Mouse (Mus musculus) neural tube, embryonic 14.5 days (tissue): Measurements from ENCODE around the gene Perp. TPM values are rescaled to one million over a fixed set of nuclear protein-coding genes. Genes with fewer than 3 reads are reported as not detected.

Experiments
- ATAC-seq: fragments of 200-750 bp; cut with Nextera tagmentation; 2 replicates; pipeline ENCODE4 v1.8.0; 2017; ENCODE audit warnings: low read depth, mild to moderate bottlenecking, moderate TSS enrichment, moderate library complexity
- H3K27ac ChIP-seq: fragments of 300-500 bp; sonication (generic); 2 replicates; pipeline ENCODE4 v1.5.1; 2014; ENCODE audit warnings: low read depth, mild to moderate bottlenecking, control low read depth, low read length, moderate library complexity, mixed read lengths
- H3K27me3 ChIP-seq: fragments of 300-500 bp; sonication (generic); 2 replicates; pipeline ENCODE4 v1.6.1; 2014; ENCODE audit warnings: low read length; ENCODE audit not compliant: control insufficient read depth, insufficient read depth
- H3K36me3 ChIP-seq: fragments of 300-500 bp; sonication (generic); 2 replicates; pipeline ENCODE4 v1.6.1; 2014; ENCODE audit warnings: low read length, mixed read lengths; ENCODE audit not compliant: control insufficient read depth, insufficient read depth
- H3K4me1 ChIP-seq: fragments of 300-500 bp; sonication (generic); 2 replicates; pipeline ENCODE4 v1.6.1; 2014; ENCODE audit warnings: low read length; ENCODE audit not compliant: control insufficient read depth, insufficient read depth
- H3K4me2 ChIP-seq: fragments of 300-500 bp; sonication (generic); 2 replicates; pipeline ENCODE4 v1.6.1; 2014; ENCODE audit warnings: mild to moderate bottlenecking, low read depth, low read length, control low read depth
- H3K4me3 ChIP-seq: fragments of 300-500 bp; sonication (generic); 2 replicates; pipeline ENCODE4 v1.5.1; 2014; ENCODE audit warnings: low read depth, low read length, control low read depth, mixed read lengths
- H3K9ac ChIP-seq: fragments of 300-500 bp; sonication (generic); replicated peaks from 2 replicates; pipeline ENCODE4 v1.6.1; 2014; ENCODE audit warnings: low read depth, mild to moderate bottlenecking, control low read depth, low read length, mixed read lengths
- H3K9me3 ChIP-seq: fragments of 300-500 bp; sonication (generic); 2 replicates; pipeline ENCODE4 v1.6.1; 2016; ENCODE audit warnings: low read length; ENCODE audit not compliant: control insufficient read depth
- WGBS: fragments of 180-500 bp; shearing (Covaris S2); extraction: QIAGEN DNeasy Blood & Tissue Kit; methylation state at CpG from one replicate; pipeline ENCODE4 v1.1.7; 2014; 5-methylcytosine and 5-hydroxymethylcytosine counted together
- polyA plus RNA-seq: library from polyadenylated mRNA; unstranded; fragments of >200 nt; fragmentation: Nextera tagmentation; extraction: Ambion mirVana; gene quantifications from 2 replicates; pipeline ENCODE4 v1.2.1, GENCODE M21; 2014

Gene Perp
- polyA plus RNA-seq, 1 experiment from 2014 or later: 8.7 TPM

GRCm38 (mm10) chr10:18879160-18879559 is 34.3 kb downstream of the Perp start:
- Histone ChIP-seq H3K27ac (no peak overlapping the region), H3K9me3 (no peaks in the 10 kb centered on the region), H3K4me2 (no peak overlapping the region), H3K9ac (no peak overlapping the region), H3K36me3 (no peaks in the 10 kb centered on the region), H3K4me1 (no peaks in the 10 kb centered on the region), H3K4me3 (no peak overlapping the region), H3K27me3 (no peaks in the 10 kb centered on the region)
- ATAC-seq: no peak
- 76% methylated on average over 4 of the region's 4 CpGs for WGBS

GRCm38 (mm10) chr10:18879690-18880089 is 34.9 kb downstream of the Perp start:
- H3K9me3 ChIP-seq: no peaks in the 10 kb centered on the region
- no peaks in the 10 kb centered on the region for H3K27me3 ChIP-seq
- ATAC-seq: no peak
- WGBS: 96% methylated on average over 1 of the region's 1 CpGs
- H3K9ac ChIP-seq: no peak overlapping the region
- H3K4me2 ChIP-seq: no peak overlapping the region
- no peaks in the 10 kb centered on the region for H3K36me3 ChIP-seq
- H3K4me3 ChIP-seq: no peak overlapping the region
- H3K27ac ChIP-seq: no peak overlapping the region
- H3K4me1 ChIP-seq: no peaks in the 10 kb centered on the region

DNA sequence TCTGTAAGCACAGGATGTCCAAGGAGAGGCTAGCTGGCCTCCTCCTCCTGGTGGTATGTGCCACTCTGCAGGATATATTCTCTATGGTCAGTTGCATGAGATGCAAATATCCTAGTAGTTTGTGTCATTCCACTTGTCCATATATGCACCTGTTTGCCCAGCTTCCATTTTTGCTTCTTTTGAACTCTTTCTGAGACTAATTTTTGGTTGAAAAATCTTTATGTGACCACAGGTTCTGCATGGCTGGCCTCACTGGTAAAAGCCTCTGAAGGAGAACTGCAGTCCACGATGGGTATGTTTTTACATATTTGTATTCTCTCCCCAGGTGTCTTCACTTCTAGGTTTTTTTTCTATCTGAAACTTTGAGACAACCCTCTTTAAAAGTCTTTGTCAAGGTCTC is 37.4 kb downstream of the Perp start:
- H3K4me1 ChIP-seq: no peaks in the 10 kb centered on the region
- ATAC-seq: no peak
- no peak overlapping the region for H3K9ac ChIP-seq
- no peaks in the 10 kb centered on the region for H3K27me3 ChIP-seq
- H3K9me3 ChIP-seq: no peaks in the 10 kb centered on the region
- WGBS: 90% methylated on average over 1 of the region's 1 CpGs
- no peaks in the 10 kb centered on the region for H3K36me3 ChIP-seq
- H3K4me3 ChIP-seq: no peak overlapping the region
- no peak overlapping the region for H3K27ac ChIP-seq
- H3K4me2 ChIP-seq: no peak overlapping the region

- 92% methylated on average over 4 of the region's 4 CpGs for WGBS
- Histone ChIP-seq H3K27me3 (no peaks in the 10 kb centered on the region), H3K9ac (no peak overlapping the region), H3K4me1 (no peaks in the 10 kb centered on the region), H3K4me2 (no peak overlapping the region), H3K4me3 (no peak overlapping the region), H3K9me3 (no peaks in the 10 kb centered on the region), H3K27ac (no peak overlapping the region), H3K36me3 (no peaks in the 10 kb centered on the region)
- no peak for ATAC-seq
Measured at GRCm38 (mm10) chr10:18886918-18887625, 42.3 kb downstream of the Perp start.

DNA sequence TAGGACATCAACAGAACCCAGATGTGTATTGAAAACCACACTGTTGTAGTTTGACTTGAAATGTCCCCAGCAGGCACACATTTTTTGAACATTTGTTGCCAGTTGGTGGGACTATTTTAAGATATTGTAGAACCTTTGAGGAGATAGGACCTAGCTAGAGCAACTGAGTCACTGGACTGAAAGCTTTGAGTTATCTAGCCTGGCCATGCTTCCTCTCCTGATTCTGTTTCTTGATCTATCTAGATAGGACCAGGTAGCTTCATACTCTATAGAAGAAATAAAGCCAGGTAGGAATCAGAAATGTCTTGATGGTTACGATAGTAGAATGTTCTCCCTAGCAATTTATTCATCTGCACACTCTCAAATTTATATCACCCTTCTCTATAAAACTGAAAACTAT is 43.9 kb downstream of the Perp start:
- Histone ChIP-seq H3K9me3 (no peaks in the 10 kb centered on the region), H3K27me3 (no peaks in the 10 kb centered on the region), H3K4me1 (no peaks in the 10 kb centered on the region), H3K4me3 (no peak overlapping the region), H3K36me3 (no peaks in the 10 kb centered on the region), H3K27ac (no peak overlapping the region), H3K4me2 (no peak overlapping the region), H3K9ac (no peak overlapping the region)
- no peak for ATAC-seq
- 96% methylated on average over 1 of the region's 1 CpGs for WGBS

DNA sequence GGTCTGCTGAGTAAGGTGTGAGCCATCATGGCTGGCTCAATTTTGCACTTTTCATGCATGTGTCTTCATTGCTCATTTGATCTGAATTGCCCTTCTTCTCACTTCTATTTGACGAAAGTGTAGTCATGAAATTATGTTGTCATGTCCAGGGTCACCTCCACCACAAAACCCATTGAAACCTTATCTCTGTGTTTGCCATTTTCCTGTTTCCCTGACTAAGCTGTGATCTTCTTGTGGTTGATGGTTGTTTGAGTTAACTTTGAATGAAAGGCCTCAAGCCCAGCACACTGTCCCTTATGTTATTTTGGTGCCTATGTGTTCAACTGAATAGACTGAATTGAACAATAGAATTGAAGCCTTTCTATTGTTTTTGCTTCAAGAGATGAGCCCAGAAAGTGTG is 44.4 kb downstream of the Perp start:
- Histone ChIP-seq H3K27ac (no peak overlapping the region), H3K4me3 (no peak overlapping the region), H3K4me2 (no peak overlapping the region), H3K4me1 (no peaks in the 10 kb centered on the region), H3K9me3 (no peaks in the 10 kb centered on the region), H3K9ac (no peak overlapping the region), H3K36me3 (no peaks in the 10 kb centered on the region), H3K27me3 (no peaks in the 10 kb centered on the region)
- no peak for ATAC-seq
- 97% methylated on average over 1 of the region's 1 CpGs for WGBS

- no peaks in the 10 kb centered on the region for H3K36me3 ChIP-seq
- no peak overlapping the region for H3K27ac ChIP-seq
- no peaks in the 10 kb centered on the region for H3K27me3 ChIP-seq
- H3K9ac ChIP-seq: no peak overlapping the region
- ATAC-seq: no peak
- no peaks in the 10 kb centered on the region for H3K4me1 ChIP-seq
- no peak overlapping the region for H3K4me2 ChIP-seq
- H3K9me3 ChIP-seq: no peaks in the 10 kb centered on the region
- no peak overlapping the region for H3K4me3 ChIP-seq
Measured at GRCm38 (mm10) chr10:18891110-18891509, 46.3 kb downstream of the Perp start.

GRCm38 (mm10) chr10:18892102-18892501 is 47.3 kb downstream of the Perp start:
- H3K4me1 ChIP-seq: no peaks in the 10 kb centered on the region
- H3K4me2 ChIP-seq: no peak overlapping the region
- ATAC-seq: no peak
- H3K9ac ChIP-seq: no peak overlapping the region
- H3K27ac ChIP-seq: no peak overlapping the region
- H3K27me3 ChIP-seq: no peaks in the 10 kb centered on the region
- H3K4me3 ChIP-seq: no peak overlapping the region
- H3K9me3 ChIP-seq: no peaks in the 10 kb centered on the region
- WGBS: 82% methylated on average over 1 of the region's 1 CpGs
- H3K36me3 ChIP-seq: no peaks in the 10 kb centered on the region

DNA sequence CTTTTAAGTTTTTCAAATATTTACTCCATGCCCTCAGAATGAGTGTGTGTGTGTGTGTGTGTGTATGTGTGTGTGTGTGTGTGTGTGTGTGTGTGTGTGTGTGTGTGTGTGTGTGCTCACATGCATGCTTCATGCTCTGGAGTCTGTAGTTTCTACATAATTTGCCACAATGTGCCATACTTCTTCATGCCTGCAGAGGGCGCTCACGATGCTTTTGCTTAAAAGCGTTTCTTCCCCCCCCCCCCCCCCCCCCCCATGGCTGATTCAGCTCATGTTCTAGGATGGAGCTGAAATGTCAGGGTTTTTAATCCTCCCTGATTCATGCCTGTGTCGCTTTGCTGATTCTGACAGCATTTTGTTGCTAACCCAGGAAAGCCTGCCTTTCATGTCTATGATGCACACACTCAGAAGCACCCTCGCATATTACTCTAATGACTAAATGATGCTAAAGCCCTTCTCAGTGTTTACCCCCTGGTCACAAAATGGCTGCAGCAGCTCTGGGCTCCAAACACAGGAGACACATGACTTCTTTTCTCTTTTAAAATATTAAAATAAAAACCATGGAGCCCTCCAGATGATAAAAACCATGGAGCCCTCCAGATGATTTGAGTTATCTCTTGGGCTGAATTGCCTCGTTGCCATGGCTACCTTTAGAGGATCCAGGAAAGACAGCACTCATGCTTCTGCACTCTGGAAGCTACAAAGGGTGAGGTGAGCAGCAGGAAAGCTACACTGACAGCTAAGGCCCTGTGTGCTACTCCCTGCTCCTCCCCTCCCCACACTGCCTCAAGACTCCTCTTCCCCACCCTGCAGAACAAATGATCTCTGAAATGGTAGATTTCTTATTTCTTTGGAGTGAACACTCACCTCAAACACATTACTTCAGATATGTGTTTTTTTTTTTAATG is 49.7 kb downstream of the Perp start:
- Histone ChIP-seq H3K27me3 (no peaks in the 10 kb centered on the region), H3K4me1 (no peaks in the 10 kb centered on the region), H3K4me2 (no peak overlapping the region), H3K9me3 (no peaks in the 10 kb centered on the region), H3K4me3 (no peak overlapping the region), H3K36me3 (no peaks in the 10 kb centered on the region), H3K27ac (no peak overlapping the region), H3K9ac (no peak overlapping the region)
- no peak for ATAC-seq
- 38% methylated on average over 6 of the region's 6 CpGs for WGBS
